Mouse (Mus musculus): ENCODE results near the gene Zfp781. TPM values are rescaled to one million over a fixed set of nuclear protein-coding genes. Genes with fewer than 3 reads are reported as not detected.
"Not testable (repeated sequence)": the region's sequence is repeated elsewhere in the genome, so short reads cannot be mapped to it uniquely, and the experiment has no call there.

Zfp781 gene
- polyA plus RNA-seq (2011; ENCODE audit: insufficient read depth, insufficient read length, low read depth, missing spikeins) = 1.7 and 3.4 TPM in 2 replicates

GRCm38 (mm10) chr10:81929842-81930743, at the start of gene Zfp781:
Zfp781 (minus strand) TSS chr10:81930480.
- H3K4me3 ChIP-seq (ENCODE audit: low read depth, low read length); H3K27me3 ChIP-seq (ENCODE audit: control insufficient read depth, insufficient read depth, low read length, poor library complexity, severe bottlenecking); H3K27ac ChIP-seq (ENCODE audit: insufficient read depth, low read length); H3K9me3 ChIP-seq (replicated peaks; ENCODE audit: control insufficient read depth, insufficient read depth, low read length, poor library complexity, severe bottlenecking); H3K4me1 ChIP-seq (ENCODE audit: control insufficient read depth, insufficient read depth, low read length); H3K9ac ChIP-seq (ENCODE audit: low read depth, poor library complexity, severe bottlenecking); H3K36me3 ChIP-seq (ENCODE audit: control insufficient read depth, insufficient read depth, low read length, poor library complexity, severe bottlenecking): not testable (repeated sequence)

DNA sequence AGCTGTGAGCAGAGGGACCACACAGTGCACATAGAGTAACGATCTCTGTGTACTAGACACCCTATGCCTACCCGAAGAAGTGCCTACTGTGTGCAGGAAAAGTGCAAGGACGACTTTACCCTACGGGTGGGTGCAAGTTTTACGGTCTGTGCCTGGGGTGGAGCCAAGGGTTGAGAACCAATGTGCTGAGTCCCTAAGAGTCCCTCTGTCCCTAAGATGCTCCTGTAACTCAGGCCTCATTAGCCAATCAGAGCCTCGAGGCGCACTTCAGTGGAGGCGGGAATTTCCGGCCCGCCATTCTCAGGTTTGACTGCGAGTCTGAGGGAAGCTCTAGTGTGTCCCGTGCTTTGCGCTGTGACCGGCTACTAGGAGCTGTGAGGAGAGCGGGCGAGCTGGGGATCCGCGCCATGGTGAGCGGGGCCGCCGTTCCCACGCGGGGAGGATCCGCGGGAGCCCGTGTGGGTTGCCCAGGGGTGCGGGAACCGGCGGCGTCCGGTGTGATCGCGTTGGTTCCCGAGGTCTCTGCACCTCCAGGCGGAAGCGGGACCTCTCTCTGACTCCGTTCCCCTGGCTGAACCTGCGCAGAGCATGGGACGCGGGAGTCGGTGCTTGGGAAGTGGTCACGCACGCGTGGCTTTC, 48.2 kb upstream of the Zfp781 start:
- not testable (repeated sequence) for H3K9ac ChIP-seq (ENCODE audit: low read depth, poor library complexity, severe bottlenecking); H3K9me3 ChIP-seq (replicated peaks; ENCODE audit: control insufficient read depth, insufficient read depth, low read length, poor library complexity, severe bottlenecking); H3K4me3 ChIP-seq (ENCODE audit: low read depth, low read length); H3K4me1 ChIP-seq (ENCODE audit: control insufficient read depth, insufficient read depth, low read length); H3K27me3 ChIP-seq (ENCODE audit: control insufficient read depth, insufficient read depth, low read length, poor library complexity, severe bottlenecking); H3K27ac ChIP-seq (ENCODE audit: insufficient read depth, low read length); H3K36me3 ChIP-seq (ENCODE audit: control insufficient read depth, insufficient read depth, low read length, poor library complexity, severe bottlenecking)

DNA sequence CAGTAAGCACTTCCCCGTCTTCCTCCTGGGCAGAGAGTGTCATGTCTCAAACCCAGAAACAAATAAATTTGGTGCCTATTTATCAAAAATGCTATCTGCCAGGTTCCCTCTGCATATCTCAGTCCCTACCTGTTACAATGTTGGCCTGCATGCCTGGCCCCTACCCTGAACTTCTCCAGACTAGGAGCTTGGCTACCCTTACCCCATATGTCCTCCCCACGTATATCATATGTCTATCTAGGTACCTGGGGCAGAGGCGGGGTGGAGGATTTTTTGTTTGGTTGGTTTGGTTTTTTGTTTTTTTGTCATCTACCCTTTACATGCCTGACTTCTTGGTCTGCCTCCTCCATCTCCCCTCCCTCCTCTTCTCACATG, 451 bp upstream of the Zfp781 start:
- H3K9ac ChIP-seq (ENCODE audit: low read depth, poor library complexity, severe bottlenecking); H3K9me3 ChIP-seq (replicated peaks; ENCODE audit: control insufficient read depth, insufficient read depth, low read length, poor library complexity, severe bottlenecking); H3K4me1 ChIP-seq (ENCODE audit: control insufficient read depth, insufficient read depth, low read length); H3K4me3 ChIP-seq (ENCODE audit: low read depth, low read length); H3K27ac ChIP-seq (ENCODE audit: insufficient read depth, low read length); H3K27me3 ChIP-seq (ENCODE audit: control insufficient read depth, insufficient read depth, low read length, poor library complexity, severe bottlenecking); H3K36me3 ChIP-seq (ENCODE audit: control insufficient read depth, insufficient read depth, low read length, poor library complexity, severe bottlenecking): not testable (repeated sequence)

- not testable (repeated sequence) for H3K27ac ChIP-seq (ENCODE audit: insufficient read depth, low read length); H3K9me3 ChIP-seq (replicated peaks; ENCODE audit: control insufficient read depth, insufficient read depth, low read length, poor library complexity, severe bottlenecking); H3K9ac ChIP-seq (ENCODE audit: low read depth, poor library complexity, severe bottlenecking); H3K4me1 ChIP-seq (ENCODE audit: control insufficient read depth, insufficient read depth, low read length); H3K36me3 ChIP-seq (ENCODE audit: control insufficient read depth, insufficient read depth, low read length, poor library complexity, severe bottlenecking); H3K27me3 ChIP-seq (ENCODE audit: control insufficient read depth, insufficient read depth, low read length, poor library complexity, severe bottlenecking)
- peak within 1 kb of the TSS; percentile 42 for H3K4me3 ChIP-seq (ENCODE audit: low read depth, low read length)
These were observed 66.6 kb downstream of the Zfp781 start, which contains the start of gene Gm32687 for GRCm38 (mm10) chr10:81863409-81864407. Gm32687 (plus strand) TSS chr10:81863934.

Other genes with a start within 250 kb of the Zfp781 start
- gene Zfp433, start 225.7 kb downstream of the Zfp781 start, polyA plus RNA-seq (2011; ENCODE audit: insufficient read depth, insufficient read length, low read depth, missing spikeins) = 14.0 and 17.8 TPM in 2 replicates
- 8.8 and 10.0 TPM in 2 replicates for gene Gm3055, start 159.3 kb downstream of the Zfp781 start, polyA plus RNA-seq (2011; ENCODE audit: insufficient read depth, insufficient read length, low read depth, missing spikeins)
- 3.2 and 5.7 TPM in 2 replicates for gene Gm4767, start 118.3 kb downstream of the Zfp781 start, polyA plus RNA-seq (2011; ENCODE audit: insufficient read depth, insufficient read length, low read depth, missing spikeins)
- gene Gm32687, start 66.5 kb downstream of the Zfp781 start, polyA plus RNA-seq (2011; ENCODE audit: insufficient read depth, insufficient read length, low read depth, missing spikeins) = 3.6 TPM in 1 of 2 replicates, not detected in the other
- gene Zfp873, start 117.6 kb upstream of the Zfp781 start, polyA plus RNA-seq (2011; ENCODE audit: insufficient read depth, insufficient read length, low read depth, missing spikeins) = 6.3 and 7.9 TPM in 2 replicates
- gene BC024063, start 152.9 kb upstream of the Zfp781 start, polyA plus RNA-seq (2011; ENCODE audit: insufficient read depth, insufficient read length, low read depth, missing spikeins) = 5.0 and 5.5 TPM in 2 replicates
- 4.5 and 6.8 TPM in 2 replicates for gene AU041133, start 197.5 kb upstream of the Zfp781 start, polyA plus RNA-seq (2011; ENCODE audit: insufficient read depth, insufficient read length, low read depth, missing spikeins)